Comparison of ENCODE assay signal across 8 mouse cellular contexts in the genomic region with DNA sequence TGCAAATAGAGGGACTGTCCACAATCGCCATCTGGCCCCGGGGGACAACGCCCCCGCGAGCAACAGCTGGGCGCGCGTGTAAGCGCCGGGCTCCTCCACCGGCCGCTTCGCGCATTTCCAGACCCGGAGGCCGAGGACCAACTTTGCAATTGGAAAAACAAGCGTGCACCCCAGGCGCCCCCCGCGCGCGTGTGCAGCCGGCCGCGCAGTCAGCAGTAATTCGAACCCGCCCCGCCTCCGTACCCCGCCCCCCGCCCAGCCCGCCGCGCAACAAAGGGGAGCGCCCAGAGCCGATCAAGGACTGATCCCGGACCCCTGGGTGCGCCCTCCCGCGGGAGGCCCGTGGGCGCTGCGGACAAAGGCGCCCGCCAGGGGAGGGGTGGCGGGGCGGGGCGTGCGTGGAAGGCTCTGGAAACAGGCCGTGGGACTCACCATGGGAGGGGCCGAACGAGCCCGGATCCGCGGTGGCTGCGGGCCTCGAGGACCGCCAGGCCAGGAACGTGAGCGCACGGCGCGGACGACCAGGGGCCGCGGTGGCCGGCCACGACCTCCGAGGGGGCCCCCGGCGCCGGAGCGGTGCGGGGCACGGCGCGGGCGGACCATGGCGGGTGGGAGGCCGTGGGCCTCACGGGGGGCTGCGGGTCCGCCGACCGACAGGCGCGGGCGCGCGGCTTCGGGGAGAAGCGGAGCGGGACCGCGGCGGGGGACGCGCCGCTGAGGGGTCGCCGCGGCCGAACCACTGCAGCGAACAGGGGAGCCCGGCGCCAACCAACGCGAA. TPM values are rescaled to one million over a fixed set of nuclear protein-coding genes. Genes with fewer than 3 reads are reported as not detected.
A peak's percentile ranks its signal among the peaks of the same experiment; 100 is the strongest.
DNase-seq lines count a peak whose midpoint lies in the region; ATAC-seq and TF ChIP-seq lines count a peak whose summit lies in the region.

No protein-coding gene starts in this region.

- peak overlapping the region; percentile 74 for H3K4me3 ChIP-seq in brown adipose tissue, adult 24 weeks (ENCODE audit: insufficient read depth, low read depth, low read length)
- peak overlapping the region; percentile 82 for H3K4me3 ChIP-seq in forebrain, embryonic 15.5 days
- peak overlapping the region; percentile 97 for H3K4me3 ChIP-seq in hindbrain, embryonic 12.5 days
- peak overlapping the region; percentile 98 for H3K4me3 ChIP-seq in midbrain, postnatal 0 days (ENCODE audit: low read depth, low read length)

- intact Hi-C loops in heart, postnatal 25 days (cut with DNase I), result loop anchor here (10.0 kb wide), 1 partner anchor 846 kb away; a partner anchor contains a TSS

- H3K4me1 ChIP-seq in brown adipose tissue, adult 24 weeks (ENCODE audit: control insufficient read depth, insufficient read depth, insufficient read length, low read length), result peaks cover 20% of the 10 kb centered on the region
- H3K4me1 ChIP-seq in forebrain, embryonic 15.5 days, result peaks cover 49% of the 10 kb centered on the region
- peaks cover 53% of the 10 kb centered on the region for H3K4me1 ChIP-seq in hindbrain, embryonic 12.5 days
- H3K4me1 ChIP-seq in midbrain, postnatal 0 days (ENCODE audit: insufficient read depth, low read length), result peaks cover 24% of the 10 kb centered on the region

- peak overlapping the region; percentile 73 for H3K4me2 ChIP-seq in forebrain, embryonic 15.5 days (replicated peaks)
- H3K4me2 ChIP-seq in hindbrain, embryonic 12.5 days (replicated peaks), result peak overlapping the region; percentile 98
- peak overlapping the region; percentile 92 for H3K4me2 ChIP-seq in midbrain, postnatal 0 days (ENCODE audit: low read depth, low read length, poor library complexity, severe bottlenecking)

- ATAC-seq in forebrain, embryonic 15.5 days (replicated peaks), result peak; percentile 23
- peak; percentile 49 for ATAC-seq in hindbrain, embryonic 12.5 days (ENCODE audit: low FRiP score)
- ATAC-seq in midbrain, postnatal 0 days (ENCODE audit: low FRiP score), result peak; percentile 8

- peak overlapping the region; percentile 96 for H3K9ac ChIP-seq in forebrain, embryonic 15.5 days (replicated peaks)
- H3K9ac ChIP-seq in hindbrain, embryonic 12.5 days, result peak overlapping the region; percentile 99
- peak overlapping the region; percentile 99 for H3K9ac ChIP-seq in midbrain, postnatal 0 days (replicated peaks; ENCODE audit: low read length, poor library complexity, severe bottlenecking)

- peak; percentile 99 for DNase-seq in heart, adult 11 months
- DNase-seq in heart, postnatal 25 days (ENCODE audit: low spot score), result no peak
- DNase-seq in liver, result peak; percentile 74
- DNase-seq in midbrain, postnatal 0 days (ENCODE audit: low spot score), result peak; percentile 57
- peak; percentile 51 to 52 for DNase-seq in thymus, adult 18-20 months

- TF ChIP-seq CTCF in midbrain, postnatal 0 days (IDR thresholded peaks at IDR 0.05), result peak; percentile 6; the same call in 1 of the 2 replicates

- no peaks in the 10 kb centered on the region for H3K9me3 ChIP-seq in forebrain, embryonic 15.5 days
- H3K9me3 ChIP-seq in hindbrain, embryonic 12.5 days (replicated peaks), result no peaks in the 10 kb centered on the region
- H3K9me3 ChIP-seq in midbrain, postnatal 0 days (ENCODE audit: low read length), result no peaks in the 10 kb centered on the region

- H3K36me3 ChIP-seq in forebrain, embryonic 15.5 days, result peaks cover 16% of the 10 kb centered on the region
- H3K36me3 ChIP-seq in hindbrain, embryonic 12.5 days, result peaks cover 29% of the 10 kb centered on the region
- peaks cover 14% of the 10 kb centered on the region for H3K36me3 ChIP-seq in midbrain, postnatal 0 days (ENCODE audit: insufficient read depth, low read length)

- under 1% methylated on average over 104 of the region's 108 CpGs for WGBS in forebrain, embryonic 15.5 days
- under 1% methylated on average over 89 of the region's 108 CpGs for WGBS in hindbrain, embryonic 12.5 days
- 2% methylated on average over 82 of the region's 108 CpGs for whole genome bisulfite sequencing in midbrain, postnatal 0 days

- H3K27ac ChIP-seq in brown adipose tissue, adult 24 weeks (replicated peaks; ENCODE audit: low read depth, low read length), result peak overlapping the region; percentile 85
- peak overlapping the region; percentile 99 for H3K27ac ChIP-seq in forebrain, embryonic 15.5 days (replicated peaks)
- peak overlapping the region; percentile 100 for H3K27ac ChIP-seq in hindbrain, embryonic 12.5 days
- peak overlapping the region; percentile 100 for H3K27ac ChIP-seq in midbrain, postnatal 0 days (ENCODE audit: low read depth, low read length)

- no peaks in the 10 kb centered on the region for H3K27me3 ChIP-seq in forebrain, embryonic 15.5 days
- no peaks in the 10 kb centered on the region for H3K27me3 ChIP-seq in hindbrain, embryonic 12.5 days
- no peaks in the 10 kb centered on the region for H3K27me3 ChIP-seq in midbrain, postnatal 0 days (ENCODE audit: insufficient read depth, low read length)

RNA-seq across cellular contexts. Expression of a gene that starts 0.5 kb away (rescaled TPM):
- 100 to 1,000 TPM; 153 to 165 TPM for total RNA-seq in heart, postnatal 25 days (2021)
- 68.5 and 73.6 TPM in 2 replicates for polyA plus RNA-seq in brown adipose tissue, adult 24 weeks (2012; ENCODE audit: insufficient read depth, insufficient read length, missing spikeins)
- polyA plus RNA-seq in forebrain, embryonic 15.5 days (2015; fragmentation: Nextera tagmentation; extraction: Ambion mirVana), result 583 and 618 TPM in 2 replicates
- 606 and 662 TPM in 2 replicates for polyA plus RNA-seq in hindbrain, embryonic 12.5 days (2016; fragmentation: Nextera tagmentation; extraction: Ambion mirVana)
- 484 and 500 TPM in 2 replicates for total RNA-seq in midbrain, postnatal 0 days (2014; rRNA removed)
- 430 and 439 TPM in 2 replicates for polyA plus RNA-seq in midbrain, postnatal 0 days (2015; fragmentation: Nextera tagmentation; extraction: Ambion mirVana)

RNA-seq across cellular contexts. Expression of a gene that starts 12.2 kb away (rescaled TPM):
- total RNA-seq in heart, postnatal 25 days (2021), result 10 to 100 TPM; 16.0 to 16.6 TPM
- 15.7 and 20.2 TPM in 2 replicates for polyA plus RNA-seq in brown adipose tissue, adult 24 weeks (2012; ENCODE audit: insufficient read depth, insufficient read length, missing spikeins)
- polyA plus RNA-seq in forebrain, embryonic 15.5 days (2015; fragmentation: Nextera tagmentation; extraction: Ambion mirVana), result 32.1 and 35.3 TPM in 2 replicates
- 34.7 and 35.1 TPM in 2 replicates for polyA plus RNA-seq in hindbrain, embryonic 12.5 days (2016; fragmentation: Nextera tagmentation; extraction: Ambion mirVana)
- 29.5 and 32.4 TPM in 2 replicates for total RNA-seq in midbrain, postnatal 0 days (2014; rRNA removed)
- 31.2 and 31.5 TPM in 2 replicates for polyA plus RNA-seq in midbrain, postnatal 0 days (2015; fragmentation: Nextera tagmentation; extraction: Ambion mirVana)

RNA-seq across cellular contexts. Expression of a gene that starts 20.2 kb away (rescaled TPM):
- 10 to 100 TPM; 44.3 to 47.0 TPM for total RNA-seq in heart, postnatal 25 days (2021)
- polyA plus RNA-seq in brown adipose tissue, adult 24 weeks (2012; ENCODE audit: insufficient read depth, insufficient read length, missing spikeins), result 24.5 and 28.2 TPM in 2 replicates
- polyA plus RNA-seq in forebrain, embryonic 15.5 days (2015; fragmentation: Nextera tagmentation; extraction: Ambion mirVana), result 119 and 120 TPM in 2 replicates
- polyA plus RNA-seq in hindbrain, embryonic 12.5 days (2016; fragmentation: Nextera tagmentation; extraction: Ambion mirVana), result 103 and 110 TPM in 2 replicates
- 79.7 and 129 TPM in 2 replicates for total RNA-seq in midbrain, postnatal 0 days (2014; rRNA removed)
- polyA plus RNA-seq in midbrain, postnatal 0 days (2015; fragmentation: Nextera tagmentation; extraction: Ambion mirVana), result 115 and 126 TPM in 2 replicates

RNA-seq across cellular contexts. Expression of a gene that starts 20.3 kb away (rescaled TPM):
- total RNA-seq in heart, postnatal 25 days (2021), result 10 to 100 TPM; 61.8 to 75.9 TPM
- polyA plus RNA-seq in brown adipose tissue, adult 24 weeks (2012; ENCODE audit: insufficient read depth, insufficient read length, missing spikeins), result 42.8 and 49.8 TPM in 2 replicates
- 118 and 120 TPM in 2 replicates for polyA plus RNA-seq in forebrain, embryonic 15.5 days (2015; fragmentation: Nextera tagmentation; extraction: Ambion mirVana)
- 99.3 and 101 TPM in 2 replicates for polyA plus RNA-seq in hindbrain, embryonic 12.5 days (2016; fragmentation: Nextera tagmentation; extraction: Ambion mirVana)
- 104 and 120 TPM in 2 replicates for total RNA-seq in midbrain, postnatal 0 days (2014; rRNA removed)
- polyA plus RNA-seq in midbrain, postnatal 0 days (2015; fragmentation: Nextera tagmentation; extraction: Ambion mirVana), result 89.1 and 91.0 TPM in 2 replicates

RNA-seq across cellular contexts. Expression of a gene that starts 23.4 kb away (rescaled TPM):
- 10 to 100 TPM; 66.7 to 73.9 TPM for total RNA-seq in heart, postnatal 25 days (2021)
- polyA plus RNA-seq in brown adipose tissue, adult 24 weeks (2012; ENCODE audit: insufficient read depth, insufficient read length, missing spikeins), result 21.6 and 21.8 TPM in 2 replicates
- polyA plus RNA-seq in forebrain, embryonic 15.5 days (2015; fragmentation: Nextera tagmentation; extraction: Ambion mirVana), result 164 and 166 TPM in 2 replicates
- polyA plus RNA-seq in hindbrain, embryonic 12.5 days (2016; fragmentation: Nextera tagmentation; extraction: Ambion mirVana), result 153 and 155 TPM in 2 replicates
- 153 and 182 TPM in 2 replicates for total RNA-seq in midbrain, postnatal 0 days (2014; rRNA removed)
- 150 and 154 TPM in 2 replicates for polyA plus RNA-seq in midbrain, postnatal 0 days (2015; fragmentation: Nextera tagmentation; extraction: Ambion mirVana)
